Mouse (Mus musculus): ENCODE measurements at regions not wholly inside any gene's neighbourhood (a gene's known extent, or its start where the extent isn't known, plus 50 kb on each side); places are given as distances from the start of the nearest gene placed in this dataset.

DNA sequence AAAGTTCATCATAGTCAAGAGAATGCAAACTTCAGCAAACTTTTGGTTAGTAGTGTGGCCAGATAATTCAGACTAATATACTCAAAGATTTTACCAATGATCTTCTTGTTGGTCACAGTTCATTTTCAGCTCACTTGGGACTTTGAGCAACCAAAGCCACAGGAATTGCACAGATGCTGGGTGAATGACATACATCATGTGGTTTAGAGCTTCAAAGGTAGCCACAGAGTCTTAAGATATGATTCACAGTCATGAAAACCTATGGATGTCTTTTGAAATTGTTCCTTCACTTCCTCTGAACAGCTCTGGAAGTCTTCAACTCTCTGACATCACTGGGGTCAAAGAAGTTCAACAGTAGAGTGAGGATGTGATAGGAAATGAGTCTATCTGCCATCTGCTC, 77.0 kb upstream of the Gm9747 start:
- TF ChIP-seq CTCF (conservative IDR thresholded peaks at IDR 0.05; ENCODE audit: low read length) (no peak), POU5F1 (IDR thresholded peaks at IDR 0.05; ENCODE audit: borderline replicate concordance, low read length) (no peak)

Data from E14TG2a.4 (cell line).